Mouse (Mus musculus) embryonic fibroblast, embryonic 13.5 days (primary cell): Measurements from ENCODE around the gene Slc25a36.

ENCODE experiments used
- CTCF ChIP-seq: IDR thresholded peaks from 2 replicates; pipeline ENCODE4 v1.5.1; 2011; ENCODE audit warnings: mild to moderate bottlenecking, control low read depth, low read length, moderate library complexity, borderline replicate concordance; ENCODE audit not compliant: insufficient read depth
- POLR2A ChIP-seq: IDR thresholded peaks from 2 replicates; pipeline ENCODE4 v1.6.1; 2011; ENCODE audit warnings: low read depth, mild to moderate bottlenecking, control low read depth, low read length, moderate library complexity

GRCm38 (mm10) chr9:97111506-97111905, 549 bp upstream of the Slc25a36 start:
- TF ChIP-seq POLR2A = no peak
- TF ChIP-seq CTCF = no peak
